Mouse (Mus musculus): ENCODE data around the gene Foxm1. TPM values are rescaled to one million over a fixed set of nuclear protein-coding genes. Genes with fewer than 3 reads are reported as not detected.

Gene Foxm1
- polyA plus RNA-seq, 1 experiment from 2014 or later = 26.3 TPM

DNA sequence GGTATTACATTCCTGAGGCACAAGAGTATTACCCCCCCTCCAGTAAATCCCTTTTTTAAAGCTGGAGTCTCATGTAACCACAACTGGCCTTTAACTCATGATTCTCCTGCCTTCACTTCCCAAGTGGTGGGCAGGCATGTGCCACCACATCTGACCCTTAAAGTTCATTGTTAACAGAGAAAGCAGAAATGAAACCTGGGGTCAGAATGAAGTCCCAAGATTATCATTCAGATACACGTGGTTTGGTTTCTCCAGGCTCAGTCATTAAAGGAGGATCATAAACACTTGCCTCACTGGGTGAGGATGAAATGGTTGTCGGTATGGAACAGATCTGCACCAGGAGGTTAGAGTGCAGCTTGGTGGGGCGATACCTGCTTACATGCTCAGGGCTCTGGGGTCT, 18.5 kb downstream of the Foxm1 start:
- no peak for ATAC-seq (replicated peaks; ENCODE audit: extremely low read depth, insufficient read depth, low FRiP score)
- H3K36me3 ChIP-seq (ENCODE audit: control insufficient read depth, insufficient read depth) = 0 out of 2 replicates have a peak, but pooled peaks cover 3% of the 10 kb centered on the region
- H3K4me1 ChIP-seq (ENCODE audit: control insufficient read depth, insufficient read depth, low read length) = no peaks in the 10 kb centered on the region
- no peak overlapping the region for H3K9ac ChIP-seq (ENCODE audit: low read length)
- no peaks in the 10 kb centered on the region for H3K9me3 ChIP-seq (replicated peaks; ENCODE audit: control insufficient read depth, low read length)
- no peak overlapping the region for H3K4me2 ChIP-seq (ENCODE audit: low read depth, low read length)
- 70% methylated on average over 3 of the region's 3 CpGs for WGBS
- H3K27me3 ChIP-seq (ENCODE audit: control insufficient read depth, insufficient read depth, low read length) = no peaks in the 10 kb centered on the region
- no peak overlapping the region for H3K4me3 ChIP-seq (ENCODE audit: low read length)
- no peak overlapping the region for H3K27ac ChIP-seq (ENCODE audit: low read length)

- Histone ChIP-seq H3K4me2 (ENCODE audit: low read depth, low read length) (no peak overlapping the region), H3K4me1 (ENCODE audit: control insufficient read depth, insufficient read depth, low read length) (no peaks in the 10 kb centered on the region), H3K9ac (ENCODE audit: low read length) (no peak overlapping the region), H3K27me3 (ENCODE audit: control insufficient read depth, insufficient read depth, low read length) (no peaks in the 10 kb centered on the region), H3K27ac (ENCODE audit: low read length) (no peak overlapping the region), H3K4me3 (ENCODE audit: low read length) (no peak overlapping the region), H3K9me3 (replicated peaks; ENCODE audit: control insufficient read depth, low read length) (no peaks in the 10 kb centered on the region), H3K36me3 (ENCODE audit: control insufficient read depth, insufficient read depth) (no peaks in the 10 kb centered on the region)
- no peak for ATAC-seq (replicated peaks; ENCODE audit: extremely low read depth, insufficient read depth, low FRiP score)
- 72% methylated on average over 7 of the region's 7 CpGs for WGBS
Observed at GRCm38 (mm10) chr6:128383752-128384151, 21.0 kb downstream of the Foxm1 start.

DNA sequence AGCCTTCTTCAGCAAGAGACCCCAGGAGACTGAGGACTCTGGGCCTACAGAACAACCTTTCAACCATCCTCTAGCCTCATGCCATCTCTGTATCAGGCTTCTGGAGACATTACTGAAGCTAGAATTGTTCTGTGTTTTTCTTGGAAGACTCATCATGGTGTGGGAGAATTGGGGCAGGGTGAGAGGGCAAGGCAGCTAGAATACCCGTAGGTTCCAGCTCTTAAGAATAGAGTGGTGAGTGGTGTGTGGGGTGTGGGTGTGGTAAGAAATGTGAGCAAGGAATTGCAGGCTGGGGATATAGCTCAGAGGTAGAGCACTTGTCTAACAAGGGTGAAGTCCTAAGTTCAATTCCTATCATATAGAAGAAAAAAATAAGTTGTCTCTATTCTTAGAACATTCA, 22.3 kb downstream of the Foxm1 start:
- WGBS = 59% methylated on average over 1 of the region's 1 CpGs

GRCm38 (mm10) chr6:128389185-128389584, 26.4 kb downstream of the Foxm1 start:
- ATAC-seq (replicated peaks; ENCODE audit: extremely low read depth, insufficient read depth, low FRiP score) = no peak
- 76% methylated on average over 1 of the region's 1 CpGs for WGBS
- H3K27ac ChIP-seq (ENCODE audit: low read length) = no peak overlapping the region

More for the DNA sequence above, 22.3 kb downstream of the Foxm1 start:
- Histone ChIP-seq H3K9ac (ENCODE audit: low read length) (no peak overlapping the region), H3K36me3 (ENCODE audit: control insufficient read depth, insufficient read depth) (no peaks in the 10 kb centered on the region), H3K9me3 (replicated peaks; ENCODE audit: control insufficient read depth, low read length) (no peaks in the 10 kb centered on the region), H3K27me3 (ENCODE audit: control insufficient read depth, insufficient read depth, low read length) (no peaks in the 10 kb centered on the region), H3K4me1 (ENCODE audit: control insufficient read depth, insufficient read depth, low read length) (no peaks in the 10 kb centered on the region), H3K4me2 (ENCODE audit: low read depth, low read length) (no peak overlapping the region), H3K27ac (ENCODE audit: low read length) (no peak overlapping the region), H3K4me3 (ENCODE audit: low read length) (no peak overlapping the region)
- no peak for ATAC-seq (replicated peaks; ENCODE audit: extremely low read depth, insufficient read depth, low FRiP score)

GRCm38 (mm10) chr6:128390683-128391082, 27.9 kb downstream of the Foxm1 start:
- Histone ChIP-seq H3K36me3 (ENCODE audit: control insufficient read depth, insufficient read depth) (no peaks in the 10 kb centered on the region), H3K9ac (ENCODE audit: low read length) (no peak overlapping the region), H3K4me2 (ENCODE audit: low read depth, low read length) (no peak overlapping the region), H3K4me1 (ENCODE audit: control insufficient read depth, insufficient read depth, low read length) (no peaks in the 10 kb centered on the region), H3K27me3 (ENCODE audit: control insufficient read depth, insufficient read depth, low read length) (no peaks in the 10 kb centered on the region), H3K9me3 (replicated peaks; ENCODE audit: control insufficient read depth, low read length) (no peaks in the 10 kb centered on the region), H3K4me3 (ENCODE audit: low read length) (no peak overlapping the region), H3K27ac (ENCODE audit: low read length) (no peak overlapping the region)
- 31% methylated on average over 1 of the region's 1 CpGs for WGBS
- no peak for ATAC-seq (replicated peaks; ENCODE audit: extremely low read depth, insufficient read depth, low FRiP score)

More at GRCm38 (mm10) chr6:128389185-128389584, 26.4 kb downstream of the Foxm1 start:
- H3K4me1 ChIP-seq (ENCODE audit: control insufficient read depth, insufficient read depth, low read length) = no peaks in the 10 kb centered on the region
- no peak overlapping the region for H3K4me3 ChIP-seq (ENCODE audit: low read length)
- no peaks in the 10 kb centered on the region for H3K27me3 ChIP-seq (ENCODE audit: control insufficient read depth, insufficient read depth, low read length)
- no peak overlapping the region for H3K9ac ChIP-seq (ENCODE audit: low read length)
- no peaks in the 10 kb centered on the region for H3K36me3 ChIP-seq (ENCODE audit: control insufficient read depth, insufficient read depth)
- no peaks in the 10 kb centered on the region for H3K9me3 ChIP-seq (replicated peaks; ENCODE audit: control insufficient read depth, low read length)
- H3K4me2 ChIP-seq (ENCODE audit: low read depth, low read length) = no peak overlapping the region

- no peaks in the 10 kb centered on the region for H3K9me3 ChIP-seq (replicated peaks; ENCODE audit: control insufficient read depth, low read length)
- WGBS = 74% methylated on average over 7 of the region's 7 CpGs
- no peaks in the 10 kb centered on the region for H3K27me3 ChIP-seq (ENCODE audit: control insufficient read depth, insufficient read depth, low read length)
- no peak overlapping the region for H3K4me3 ChIP-seq (ENCODE audit: low read length)
- H3K27ac ChIP-seq (ENCODE audit: low read length) = no peak overlapping the region
- ATAC-seq (replicated peaks; ENCODE audit: extremely low read depth, insufficient read depth, low FRiP score) = no peak
- H3K4me1 ChIP-seq (ENCODE audit: control insufficient read depth, insufficient read depth, low read length) = peaks cover 11% of the 10 kb centered on the region
- no peak overlapping the region for H3K4me2 ChIP-seq (ENCODE audit: low read depth, low read length)
- H3K9ac ChIP-seq (ENCODE audit: low read length) = no peak overlapping the region
- H3K36me3 ChIP-seq (ENCODE audit: control insufficient read depth, insufficient read depth) = no peaks in the 10 kb centered on the region
Observed at GRCm38 (mm10) chr6:128397574-128398261, 35.0 kb downstream of the Foxm1 start.

GRCm38 (mm10) chr6:128398996-128399395, 36.2 kb downstream of the Foxm1 start, which contains the start of gene Nrip2:
Gene Nrip2 (plus strand): TSS chr6:128399296.
- Histone ChIP-seq H3K4me2 (ENCODE audit: low read depth, low read length) (peak within 1 kb of the TSS; percentile 62), H3K4me3 (ENCODE audit: low read length) (peak within 1 kb of the TSS; percentile 41), H3K4me1 (ENCODE audit: control insufficient read depth, insufficient read depth, low read length) (peaks cover 11% of the 10 kb centered on the region), H3K27ac (ENCODE audit: low read length) (no peak within 1 kb of the TSS), H3K27me3 (ENCODE audit: control insufficient read depth, insufficient read depth, low read length) (no peaks in the 10 kb centered on the region), H3K9ac (ENCODE audit: low read length) (peak within 1 kb of the TSS; percentile 65), H3K9me3 (replicated peaks; ENCODE audit: control insufficient read depth, low read length) (no peaks in the 10 kb centered on the region), H3K36me3 (ENCODE audit: control insufficient read depth, insufficient read depth) (no peaks in the 10 kb centered on the region)
- ATAC-seq (replicated peaks; ENCODE audit: extremely low read depth, insufficient read depth, low FRiP score) = no peak
- WGBS = 62% methylated on average over 3 of the region's 3 CpGs

GRCm38 (mm10) chr6:128399421-128400185, 36.8 kb downstream of the Foxm1 start:
- H3K4me1 ChIP-seq (ENCODE audit: control insufficient read depth, insufficient read depth, low read length) = peaks cover 11% of the 10 kb centered on the region
- ATAC-seq (replicated peaks; ENCODE audit: extremely low read depth, insufficient read depth, low FRiP score) = peak; percentile 70
- H3K4me3 ChIP-seq (ENCODE audit: low read length) = peak overlapping the region; percentile 41
- H3K27me3 ChIP-seq (ENCODE audit: control insufficient read depth, insufficient read depth, low read length) = no peaks in the 10 kb centered on the region
- H3K27ac ChIP-seq (ENCODE audit: low read length) = no peak overlapping the region
- H3K4me2 ChIP-seq (ENCODE audit: low read depth, low read length) = peak overlapping the region; percentile 62
- WGBS = 31% methylated on average over 21 of the region's 21 CpGs
- H3K36me3 ChIP-seq (ENCODE audit: control insufficient read depth, insufficient read depth) = no peaks in the 10 kb centered on the region
- H3K9me3 ChIP-seq (replicated peaks; ENCODE audit: control insufficient read depth, low read length) = no peaks in the 10 kb centered on the region
- H3K9ac ChIP-seq (ENCODE audit: low read length) = peak overlapping the region; percentile 65

DNA sequence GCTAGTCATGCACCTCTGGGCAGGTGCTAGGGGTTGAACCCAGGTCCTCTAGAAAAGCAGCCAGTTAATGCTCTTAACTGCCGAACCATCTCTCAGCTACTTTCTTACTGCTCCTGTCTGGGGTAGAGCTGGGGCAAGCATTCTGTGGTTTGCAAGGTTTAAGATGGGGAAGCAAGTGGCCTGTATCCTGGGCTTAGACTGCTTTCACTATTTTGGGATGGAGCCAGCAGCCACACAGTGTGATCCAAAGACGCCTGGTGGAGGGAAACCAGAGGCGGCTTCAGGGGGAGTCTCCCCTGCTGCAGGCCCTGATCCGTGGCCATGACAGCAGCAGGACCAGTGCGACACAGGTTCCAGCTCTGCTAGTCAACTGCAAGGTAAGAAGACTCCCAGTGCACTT, 41.9 kb downstream of the Foxm1 start:
- Histone ChIP-seq H3K4me1 (ENCODE audit: control insufficient read depth, insufficient read depth, low read length) (peaks cover 8% of the 10 kb centered on the region; the same call in 1 of the 2 replicates), H3K4me2 (ENCODE audit: low read depth, low read length) (no peak overlapping the region), H3K27ac (ENCODE audit: low read length) (no peak overlapping the region), H3K9me3 (replicated peaks; ENCODE audit: control insufficient read depth, low read length) (no peaks in the 10 kb centered on the region), H3K9ac (ENCODE audit: low read length) (no peak overlapping the region), H3K27me3 (ENCODE audit: control insufficient read depth, insufficient read depth, low read length) (no peaks in the 10 kb centered on the region), H3K4me3 (ENCODE audit: low read length) (no peak overlapping the region), H3K36me3 (ENCODE audit: control insufficient read depth, insufficient read depth) (peaks cover 21% of the 10 kb centered on the region)
- ATAC-seq (replicated peaks; ENCODE audit: extremely low read depth, insufficient read depth, low FRiP score) = 0 out of 2 replicates have a peak, but pooled peaks have one; percentile 4
- 51% methylated on average over 5 of the region's 5 CpGs for WGBS
